Mouse (Mus musculus) testis, adult 2 months (tissue): Measurements from ENCODE around the gene Tnk2. TPM values are rescaled to one million over a fixed set of nuclear protein-coding genes. Genes with fewer than 3 reads are reported as not detected.

ENCODE experiments used
- H3K27ac ChIP-seq: fragments of 200-500 bp; 2 replicates; pipeline ENCODE4 v1.5.1; 2012; ENCODE audit warnings: low read depth, low read length; ENCODE audit not compliant: control insufficient read depth, insufficient read depth
- H3K27me3 ChIP-seq: fragments of 200-500 bp; 2 replicates; pipeline ENCODE4 v1.6.1; 2012; ENCODE audit warnings: mild to moderate bottlenecking, low read length, moderate library complexity; ENCODE audit not compliant: control insufficient read depth, insufficient read depth
- H3K36me3 ChIP-seq: fragments of 200-500 bp; 2 replicates; pipeline ENCODE4 v1.6.1; 2012; ENCODE audit warnings: mild to moderate bottlenecking, low read length; ENCODE audit not compliant: control insufficient read depth, insufficient read depth
- H3K4me1 ChIP-seq: fragments of 200-500 bp; 2 replicates; pipeline ENCODE4 v1.6.1; 2012; ENCODE audit warnings: low read length; ENCODE audit not compliant: control insufficient read depth, insufficient read depth
- H3K4me3 ChIP-seq: fragments of 200-500 bp; 2 replicates; pipeline ENCODE4 v1.5.1; 2012; ENCODE audit warnings: low read depth, mild to moderate bottlenecking, low read length, moderate library complexity, mixed read lengths; ENCODE audit not compliant: control insufficient read depth
- CTCF ChIP-seq: fragments of 200-500 bp; IDR thresholded peaks from 2 replicates; pipeline ENCODE4 v1.5.1; 2012; ENCODE audit warnings: low read depth, mild to moderate bottlenecking, inconsistent platforms, low read length, moderate library complexity; ENCODE audit not compliant: control insufficient read depth, insufficient read depth, insufficient replicate concordance
- POLR2A ChIP-seq: fragments of 200-500 bp; IDR thresholded peaks from 2 replicates; pipeline ENCODE4 v1.6.1; 2012; ENCODE audit warnings: low read depth, mild to moderate bottlenecking, inconsistent platforms, low read length, moderate library complexity; ENCODE audit not compliant: control insufficient read depth
- polyA plus RNA-seq: library from polyadenylated mRNA; depleted of rRNA; stranded (reverse); fragments of >200 nt; gene quantifications from 2 replicates; pipeline ENCODE4 v1.2.3, GENCODE M21; 2012

Gene Tnk2
- polyA plus RNA-seq, 1 experiment: 21.4 TPM

GRCm38 (mm10) chr16:32607562-32608343, 35.9 kb upstream of the Tnk2 start:
- Histone ChIP-seq H3K27me3 (no peaks in the 10 kb centered on the region), H3K4me3 (no peak overlapping the region), H3K36me3 (no peaks in the 10 kb centered on the region), H3K4me1 (peaks cover 5% of the 10 kb centered on the region), H3K27ac (no peak overlapping the region)
- TF ChIP-seq POLR2A (no peak), CTCF (no peak)

GRCm38 (mm10) chr16:32608344-32608711, 35.3 kb upstream of the Tnk2 start:
- Histone ChIP-seq H3K27me3 (no peaks in the 10 kb centered on the region), H3K4me3 (peak overlapping the region; percentile 98), H3K27ac (peak overlapping the region; percentile 39; the same call in 1 of the 2 replicates)

GRCm38 (mm10) chr16:32608712-32609400, 34.8 kb upstream of the Tnk2 start, which contains the start of gene Tfrc:
TSS of gene Tfrc (plus strand) at chr16:32608920.
- TF ChIP-seq POLR2A: peak; percentile 99
- 0 out of 2 replicates have a peak, but pooled peaks have one; percentile 7 for TF ChIP-seq CTCF
- H3K4me1 ChIP-seq: peaks cover 5% of the 10 kb centered on the region
- no peaks in the 10 kb centered on the region for H3K36me3 ChIP-seq
- peak within 1 kb of the TSS; percentile 87 for H3K27ac ChIP-seq
- H3K27me3 ChIP-seq: no peaks in the 10 kb centered on the region
- H3K4me3 ChIP-seq: peak within 1 kb of the TSS; percentile 98

More at GRCm38 (mm10) chr16:32608344-32608711, 35.3 kb upstream of the Tnk2 start:
- Histone ChIP-seq H3K4me1 (peaks cover 5% of the 10 kb centered on the region), H3K36me3 (no peaks in the 10 kb centered on the region)
- no peak for TF ChIP-seq POLR2A
- TF ChIP-seq CTCF: no peak

- Histone ChIP-seq H3K36me3 (no peaks in the 10 kb centered on the region), H3K4me3 (peak overlapping the region; percentile 98), H3K4me1 (peaks cover 5% of the 10 kb centered on the region), H3K27ac (peak overlapping the region; percentile 87), H3K27me3 (no peaks in the 10 kb centered on the region)
- TF ChIP-seq CTCF (no peak), POLR2A (no peak)
Measured at GRCm38 (mm10) chr16:32609401-32609779, 34.3 kb upstream of the Tnk2 start.

- Histone ChIP-seq H3K27me3 (no peaks in the 10 kb centered on the region), H3K4me3 (no peak overlapping the region), H3K27ac (no peak overlapping the region), H3K36me3 (peaks cover 1% of the 10 kb centered on the region; the same call in 1 of the 2 replicates), H3K4me1 (peaks cover 5% of the 10 kb centered on the region)
- no peak for TF ChIP-seq POLR2A
Measured at GRCm38 (mm10) chr16:32610460-32611255, 33.0 kb upstream of the Tnk2 start.

- H3K27me3 ChIP-seq: no peaks in the 10 kb centered on the region
- peaks cover 2% of the 10 kb centered on the region; the same call in 1 of the 2 replicates for H3K36me3 ChIP-seq
- TF ChIP-seq CTCF (no peak), POLR2A (no peak)
- no peak overlapping the region for H3K27ac ChIP-seq
- no peak overlapping the region for H3K4me3 ChIP-seq
- H3K4me1 ChIP-seq: peaks cover 5% of the 10 kb centered on the region
Measured at GRCm38 (mm10) chr16:32612052-32612451, 31.6 kb upstream of the Tnk2 start.
